Mouse (Mus musculus): ENCODE data around the gene Vps18. TPM values are rescaled to one million over a fixed set of nuclear protein-coding genes. Genes with fewer than 3 reads are reported as not detected.

The Vps18 gene
- polyA plus RNA-seq, 1 experiment from 2014 or later: 37.4 TPM

DNA sequence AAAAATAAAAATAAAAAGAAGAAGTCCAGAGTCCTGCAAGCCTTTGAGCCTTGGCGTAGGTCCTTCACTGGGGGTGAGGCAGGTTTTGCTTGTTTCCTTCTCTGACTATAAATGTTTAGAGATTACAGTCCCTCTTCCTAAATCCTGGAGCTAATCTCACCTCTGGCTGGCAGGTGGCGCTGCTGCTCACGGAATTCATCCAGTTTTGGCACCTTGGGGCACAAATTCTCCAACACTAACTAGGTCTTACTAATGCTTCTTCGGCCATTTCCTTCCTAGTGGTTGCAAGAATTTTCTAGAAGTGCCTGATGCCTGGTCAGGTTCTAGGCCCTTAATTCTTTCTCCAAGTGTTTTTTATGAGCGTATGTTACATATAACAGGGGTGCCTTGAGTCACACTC, 9.8 kb downstream of the Vps18 start:
- Histone ChIP-seq H3K4me3 (ENCODE audit: inconsistent target) (no peak overlapping the region), H3K27ac (no peak overlapping the region), H3K36me3 (ENCODE audit: inconsistent target) (peaks cover 52% of the 10 kb centered on the region; the same call in 1 of the 2 replicates), H3K79me2 (ENCODE audit: inconsistent target) (peaks cover 69% of the 10 kb centered on the region)
- WGBS (ENCODE audit: missing documents): 49% methylated on average over 5 of the region's 5 CpGs

DNA sequence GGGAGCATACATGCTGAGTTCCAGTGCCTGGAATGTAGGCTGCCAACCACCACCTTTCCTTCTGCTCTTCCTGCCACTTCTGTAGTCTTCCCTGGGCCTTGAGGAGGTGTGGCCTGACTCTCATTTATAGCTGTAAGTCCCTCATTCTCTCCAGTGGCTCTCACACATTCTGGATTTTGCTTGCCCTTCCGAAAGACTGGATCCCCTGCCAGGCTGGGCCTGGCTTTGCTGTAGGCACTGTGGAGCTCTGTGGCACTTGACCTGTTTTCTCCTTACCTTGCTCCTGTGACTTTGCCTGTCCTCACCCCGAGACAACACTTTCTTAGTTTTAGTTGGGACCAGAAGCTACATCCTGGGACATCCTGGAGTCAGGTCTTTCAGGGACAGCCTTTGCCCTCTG, 10.3 kb downstream of the Vps18 start:
- Histone ChIP-seq H3K79me2 (ENCODE audit: inconsistent target) (peaks cover 63% of the 10 kb centered on the region), H3K4me3 (ENCODE audit: inconsistent target) (no peak overlapping the region), H3K36me3 (ENCODE audit: inconsistent target) (peaks cover 47% of the 10 kb centered on the region; the same call in 1 of the 2 replicates), H3K27ac (no peak overlapping the region)
- 94% methylated on average over 2 of the region's 2 CpGs for WGBS (ENCODE audit: missing documents)

DNA sequence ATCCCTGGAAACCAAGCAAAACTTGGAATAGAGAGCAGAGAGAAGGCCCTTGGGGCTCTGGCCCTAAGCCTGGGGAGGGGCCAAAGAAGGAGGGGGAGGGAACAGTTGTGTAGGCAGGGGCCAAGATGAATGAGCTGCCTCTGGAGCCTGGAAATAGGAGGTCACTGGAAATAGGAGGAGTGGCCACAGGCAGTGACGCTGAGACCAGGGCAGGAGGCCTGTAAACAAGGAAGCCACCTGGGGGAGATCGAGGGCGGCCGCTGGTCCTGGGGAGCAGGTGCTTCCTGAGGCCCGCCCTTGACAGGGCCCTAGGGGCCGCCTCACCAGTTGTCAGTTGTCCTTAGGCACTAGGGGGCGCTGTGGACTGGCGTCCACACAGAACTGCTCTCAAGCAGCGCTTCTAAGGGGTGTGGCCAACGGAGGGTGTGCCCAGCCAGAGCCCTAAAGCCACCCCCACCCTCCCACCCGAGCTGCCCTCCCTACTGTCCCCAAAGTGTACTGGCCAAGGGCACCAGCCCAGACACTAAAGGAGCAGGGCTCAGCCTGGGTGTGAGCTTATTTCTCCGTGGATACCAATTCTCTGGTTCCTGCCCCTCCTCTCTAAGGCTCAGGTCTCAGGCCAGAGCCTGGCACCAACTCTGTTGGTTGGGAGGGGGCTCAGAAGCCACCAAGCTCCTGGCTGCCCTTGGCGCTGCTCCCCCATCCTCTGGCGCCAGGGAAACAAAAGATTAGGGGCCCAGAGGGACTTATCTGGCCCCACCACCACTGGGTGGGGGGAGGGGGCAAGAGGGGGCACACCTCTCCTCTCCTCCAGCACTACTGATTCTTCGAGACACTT, 11.7 kb downstream of the Vps18 start:
- Histone ChIP-seq H3K27ac (no peak overlapping the region), H3K36me3 (ENCODE audit: inconsistent target) (peaks cover 33% of the 10 kb centered on the region; the same call in 1 of the 2 replicates), H3K79me2 (ENCODE audit: inconsistent target) (peaks cover 50% of the 10 kb centered on the region), H3K4me3 (ENCODE audit: inconsistent target) (no peak overlapping the region)
- 16% methylated on average over 15 of the region's 15 CpGs for WGBS (ENCODE audit: missing documents)

- H3K27ac ChIP-seq: no peak overlapping the region
Measured at GRCm38 (mm10) chr2:119300819-119301493, 12.4 kb downstream of the Vps18 start.

GRCm38 (mm10) chr2:119302876-119303275, 14.3 kb downstream of the Vps18 start:
- H3K27ac ChIP-seq: no peak overlapping the region
- 78% methylated on average over 6 of the region's 6 CpGs for WGBS (ENCODE audit: missing documents)
- H3K79me2 ChIP-seq (ENCODE audit: inconsistent target): peaks cover 23% of the 10 kb centered on the region
- H3K4me3 ChIP-seq (ENCODE audit: inconsistent target): no peak overlapping the region
- H3K36me3 ChIP-seq (ENCODE audit: inconsistent target): peaks cover 14% of the 10 kb centered on the region; the same call in 1 of the 2 replicates

More at GRCm38 (mm10) chr2:119300819-119301493, 12.4 kb downstream of the Vps18 start:
- peaks cover 28% of the 10 kb centered on the region; the same call in 1 of the 2 replicates for H3K36me3 ChIP-seq (ENCODE audit: inconsistent target)
- H3K79me2 ChIP-seq (ENCODE audit: inconsistent target): peaks cover 42% of the 10 kb centered on the region
- WGBS (ENCODE audit: missing documents): 36% methylated on average over 7 of the region's 7 CpGs
- H3K4me3 ChIP-seq (ENCODE audit: inconsistent target): no peak overlapping the region

DNA sequence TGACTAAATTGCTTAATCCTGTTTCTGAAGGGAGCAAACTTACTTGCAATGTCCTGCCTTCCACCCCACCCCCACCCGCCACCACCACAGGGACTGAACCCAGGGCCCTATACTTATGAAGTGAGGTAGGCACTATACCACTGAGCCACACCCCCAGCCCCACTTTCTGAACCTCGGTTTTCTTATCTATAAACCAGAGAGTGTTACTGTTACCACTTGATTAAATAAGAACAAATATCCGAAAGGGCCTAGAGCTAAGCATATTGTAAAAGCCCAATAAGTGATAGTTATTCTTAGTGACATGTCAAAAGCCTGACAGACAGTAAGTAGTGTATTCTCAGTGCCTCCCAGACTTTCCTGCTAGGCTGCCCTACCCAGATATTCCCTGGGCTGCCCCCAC, 15.9 kb downstream of the Vps18 start:
- Histone ChIP-seq H3K79me2 (ENCODE audit: inconsistent target) (peaks cover 8% of the 10 kb centered on the region), H3K4me3 (ENCODE audit: inconsistent target) (no peak overlapping the region), H3K36me3 (ENCODE audit: inconsistent target) (0 out of 2 replicates have a peak, but pooled peaks cover 1% of the 10 kb centered on the region), H3K27ac (no peak overlapping the region)
- WGBS (ENCODE audit: missing documents): 80% methylated on average over 3 of the region's 3 CpGs

DNA sequence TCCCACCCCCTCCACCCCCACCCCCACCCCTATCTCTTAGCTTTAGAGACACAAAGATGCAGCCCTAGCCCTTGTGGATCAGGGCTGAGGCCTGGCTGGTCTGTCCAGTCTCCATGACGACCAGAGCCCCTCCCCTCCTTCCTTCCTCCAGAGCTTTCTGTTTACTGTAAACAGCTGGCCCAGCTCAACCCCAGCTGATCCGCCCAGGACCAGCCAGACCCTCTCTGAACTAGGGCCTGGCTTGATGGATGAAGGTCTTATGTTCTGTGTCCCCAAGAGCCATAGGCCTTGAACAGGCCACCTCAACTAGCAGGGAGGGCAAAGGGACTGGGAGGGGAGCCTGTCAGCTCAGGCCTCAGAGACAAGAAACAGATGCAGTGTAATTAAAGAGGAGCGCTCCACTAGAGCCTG, 16.3 kb downstream of the Vps18 start:
- H3K79me2 ChIP-seq (ENCODE audit: inconsistent target): peaks cover 4% of the 10 kb centered on the region; the same call in 1 of the 2 replicates
- no peaks in the 10 kb centered on the region for H3K36me3 ChIP-seq (ENCODE audit: inconsistent target)
- H3K4me3 ChIP-seq (ENCODE audit: inconsistent target): no peak overlapping the region
- WGBS (ENCODE audit: missing documents): 83% methylated on average over 3 of the region's 3 CpGs
- no peak overlapping the region for H3K27ac ChIP-seq

DNA sequence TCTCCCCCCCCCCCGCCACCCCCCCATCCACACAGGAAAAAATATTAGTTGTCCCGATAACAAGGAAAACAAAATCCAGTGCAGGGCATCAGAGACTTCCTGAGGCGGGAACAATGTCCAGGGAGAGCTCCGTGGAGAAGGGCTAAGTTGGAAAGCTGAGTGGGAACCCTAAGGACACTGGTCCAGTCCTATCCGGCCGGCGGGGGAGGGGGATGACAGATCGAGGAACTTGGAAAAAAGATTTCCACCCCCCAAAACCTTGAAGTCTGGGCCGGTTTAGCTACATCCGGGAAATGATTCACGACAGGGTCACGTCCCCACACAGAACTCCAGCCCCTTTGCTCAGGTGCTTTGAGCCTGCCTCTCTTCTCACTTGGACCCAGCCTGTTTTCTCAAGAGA, 23.0 kb downstream of the Vps18 start:
- 87% methylated on average over 11 of the region's 12 CpGs for WGBS (ENCODE audit: missing documents)
- Histone ChIP-seq H3K36me3 (ENCODE audit: inconsistent target) (no peaks in the 10 kb centered on the region), H3K4me3 (ENCODE audit: inconsistent target) (no peak overlapping the region), H3K27ac (no peak overlapping the region), H3K79me2 (ENCODE audit: inconsistent target) (no peaks in the 10 kb centered on the region)

DNA sequence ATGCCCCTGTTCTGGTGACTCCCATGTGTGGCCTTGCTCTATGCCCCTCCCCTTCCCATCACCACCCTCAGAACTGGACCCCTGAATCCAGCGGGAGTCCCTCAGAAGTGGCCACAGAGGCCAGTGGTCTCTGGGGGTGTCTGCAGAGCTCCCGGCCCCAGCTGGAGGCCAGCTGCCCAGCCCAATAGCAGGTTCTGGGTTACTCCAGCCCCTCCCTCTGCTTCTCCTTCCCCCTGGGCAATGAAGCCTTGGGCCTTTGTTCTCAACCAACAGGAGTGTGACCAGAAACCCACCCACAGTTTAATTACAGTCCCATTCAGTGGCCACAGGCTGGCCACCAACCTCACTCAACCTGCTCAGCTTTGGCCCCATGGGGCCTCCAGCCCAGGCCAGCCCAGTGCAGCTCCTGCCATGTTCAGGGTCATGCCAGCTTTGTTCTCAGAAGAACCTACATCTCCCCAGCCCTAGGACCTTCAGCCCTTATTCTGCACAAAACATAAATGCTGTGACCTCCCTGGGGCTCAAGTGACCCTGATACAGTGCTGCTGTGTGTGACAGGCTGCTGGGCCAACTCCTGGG, 23.9 kb downstream of the Vps18 start:
- Histone ChIP-seq H3K27ac (no peak overlapping the region), H3K4me3 (ENCODE audit: inconsistent target) (no peak overlapping the region), H3K36me3 (ENCODE audit: inconsistent target) (no peaks in the 10 kb centered on the region), H3K79me2 (ENCODE audit: inconsistent target) (no peaks in the 10 kb centered on the region)
- WGBS (ENCODE audit: missing documents): 94% methylated on average over 2 of the region's 2 CpGs

DNA sequence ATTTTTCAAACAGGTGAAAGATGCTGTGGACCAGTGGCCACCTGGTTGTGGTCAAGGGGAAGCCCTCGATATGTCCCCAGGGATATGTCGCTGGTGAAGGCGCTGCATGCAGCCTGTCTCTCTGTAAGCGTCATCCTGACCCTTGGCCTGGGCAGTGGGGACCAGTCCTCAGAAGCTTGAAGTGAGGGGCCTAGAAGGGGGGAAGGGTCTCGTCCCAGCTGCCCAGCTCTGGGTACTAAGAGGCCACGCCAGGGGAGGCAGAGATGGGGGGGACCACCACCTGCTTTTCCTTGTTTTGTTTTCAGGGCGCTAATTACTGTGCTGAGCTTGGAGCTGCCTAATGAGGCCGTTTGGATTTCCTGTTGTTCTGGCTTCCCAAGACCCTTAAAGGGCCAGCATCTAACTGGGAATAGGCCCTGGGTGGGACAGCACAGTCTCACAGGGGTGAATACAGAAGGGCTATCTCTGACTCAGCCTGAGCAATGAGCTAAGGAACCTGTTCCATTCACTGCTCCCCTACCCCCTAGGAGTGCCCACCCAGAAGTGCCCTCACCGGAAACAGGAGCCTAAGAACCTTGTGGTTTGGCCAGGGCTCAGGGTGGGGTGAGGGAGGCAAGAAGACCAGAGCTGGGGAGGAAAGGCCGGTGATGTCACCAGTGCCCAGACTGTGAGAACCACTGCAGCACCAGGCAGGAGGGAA, 25.4 kb downstream of the Vps18 start:
- Histone ChIP-seq H3K4me3 (ENCODE audit: inconsistent target) (no peak overlapping the region), H3K36me3 (ENCODE audit: inconsistent target) (no peaks in the 10 kb centered on the region), H3K27ac (no peak overlapping the region), H3K79me2 (ENCODE audit: inconsistent target) (no peaks in the 10 kb centered on the region)
- WGBS (ENCODE audit: missing documents): 65% methylated on average over 10 of the region's 10 CpGs

- Histone ChIP-seq H3K27ac (no peak overlapping the region), H3K79me2 (ENCODE audit: inconsistent target) (no peaks in the 10 kb centered on the region), H3K4me3 (ENCODE audit: inconsistent target) (no peak overlapping the region), H3K36me3 (ENCODE audit: inconsistent target) (no peaks in the 10 kb centered on the region)
- 97% methylated on average over 12 of the region's 12 CpGs for WGBS (ENCODE audit: missing documents)
Measured at GRCm38 (mm10) chr2:119314742-119315310, 26.3 kb downstream of the Vps18 start.

DNA sequence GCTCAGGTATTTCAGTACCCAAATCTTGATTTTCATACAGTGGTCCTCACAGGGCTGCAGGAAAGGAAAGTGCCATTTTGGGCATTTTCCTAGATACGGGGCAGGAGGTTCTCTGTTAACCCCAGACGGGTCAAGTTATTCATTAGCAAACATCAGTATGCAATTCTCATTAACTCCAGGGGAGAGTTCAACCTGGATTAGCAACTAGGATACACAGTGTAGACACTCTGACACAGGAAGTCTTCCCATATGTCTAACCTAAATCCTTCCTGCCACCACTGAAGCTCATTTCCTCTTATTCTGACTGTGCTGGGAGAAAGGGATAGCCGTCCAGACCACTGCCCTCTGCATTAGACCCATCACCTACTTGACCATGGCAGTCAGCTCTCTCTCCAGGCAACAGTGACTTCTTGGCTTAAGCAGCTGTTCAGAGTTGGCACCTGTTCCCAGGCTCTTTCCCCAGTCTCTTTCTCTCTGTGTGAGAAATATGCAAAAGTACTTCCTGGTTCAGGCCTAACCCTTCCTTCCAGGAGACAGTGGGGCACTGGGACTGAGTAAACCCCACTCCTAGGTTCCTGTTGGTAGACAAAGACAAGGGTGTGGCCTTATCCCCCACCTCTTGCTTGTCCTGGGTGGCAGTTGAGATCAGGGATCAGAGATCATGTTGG, 29.6 kb downstream of the Vps18 start:
- Histone ChIP-seq H3K4me3 (ENCODE audit: inconsistent target) (no peak overlapping the region), H3K36me3 (ENCODE audit: inconsistent target) (no peaks in the 10 kb centered on the region), H3K79me2 (ENCODE audit: inconsistent target) (no peaks in the 10 kb centered on the region), H3K27ac (no peak overlapping the region)
- WGBS (ENCODE audit: missing documents): 90% methylated on average over 3 of the region's 3 CpGs

GRCm38 (mm10) chr2:119320571-119320970, 32.0 kb downstream of the Vps18 start:
- WGBS (ENCODE audit: missing documents): 28% methylated on average over 8 of the region's 8 CpGs
- Histone ChIP-seq H3K27ac (no peak overlapping the region), H3K36me3 (ENCODE audit: inconsistent target) (no peaks in the 10 kb centered on the region), H3K79me2 (ENCODE audit: inconsistent target) (no peaks in the 10 kb centered on the region), H3K4me3 (ENCODE audit: inconsistent target) (no peak overlapping the region)
